Mouse (Mus musculus) limb, embryonic 11.5 days (tissue): Measurements from ENCODE around the gene Epha5. TPM values are rescaled to one million over a fixed set of nuclear protein-coding genes. Genes with fewer than 3 reads are reported as not detected.

Experiments used
- ATAC-seq: fragments of 200-750 bp; cut with Nextera tagmentation; 2 replicates; pipeline ENCODE4 v1.8.0; 2017; ENCODE audit warnings: low read depth; ENCODE audit not compliant: insufficient number of reproducible peaks, low FRiP score, low TSS enrichment
- DNase-seq: peaks from one replicate; pipeline ENCODE4 v3.0.0-alpha.2; 2015; ENCODE audit warnings: low spot score
- H3K27ac ChIP-seq: fragments of 300-500 bp; sonication (generic); replicated peaks from 2 replicates; pipeline ENCODE4 v1.5.1; 2014; ENCODE audit warnings: low read depth, mild to moderate bottlenecking, low read length
- H3K27me3 ChIP-seq: fragments of 300-500 bp; sonication (generic); 2 replicates; pipeline ENCODE4 v1.6.1; 2014; ENCODE audit warnings: mild to moderate bottlenecking, low read length, mixed read lengths; ENCODE audit not compliant: control insufficient read depth, insufficient read depth
- H3K36me3 ChIP-seq: fragments of 300-500 bp; sonication (generic); 2 replicates; pipeline ENCODE4 v1.6.1; 2014; ENCODE audit warnings: mild to moderate bottlenecking, low read length, moderate library complexity, mixed read lengths; ENCODE audit not compliant: control insufficient read depth, insufficient read depth
- H3K4me1 ChIP-seq: fragments of 300-500 bp; sonication (generic); 2 replicates; pipeline ENCODE4 v1.6.1; 2014; ENCODE audit warnings: low read length, mixed read lengths; ENCODE audit not compliant: control insufficient read depth, insufficient read depth
- H3K4me2 ChIP-seq: fragments of 300-500 bp; sonication (generic); 2 replicates; pipeline ENCODE4 v1.6.1; 2014; ENCODE audit warnings: low read depth, mild to moderate bottlenecking, moderate library complexity; ENCODE audit not compliant: severe bottlenecking
- H3K4me3 ChIP-seq: fragments of 300-500 bp; sonication (generic); 2 replicates; pipeline ENCODE4 v1.5.1; 2014; ENCODE audit warnings: low read depth, low read length
- H3K9ac ChIP-seq: fragments of 300-500 bp; sonication (generic); 2 replicates; pipeline ENCODE4 v1.6.1; 2014; ENCODE audit warnings: mild to moderate bottlenecking, low read length
- H3K9me3 ChIP-seq: fragments of 300-500 bp; sonication (generic); 2 replicates; pipeline ENCODE4 v1.6.1; 2016; ENCODE audit warnings: low read length; ENCODE audit not compliant: control insufficient read depth
- WGBS: fragments of 180-500 bp; shearing (Covaris S2); extraction: QIAGEN DNeasy Blood & Tissue Kit; methylation state at CpG from one replicate; pipeline ENCODE4 v1.1.7; 2014; 5-methylcytosine and 5-hydroxymethylcytosine counted together
- polyA plus RNA-seq: library from polyadenylated mRNA; unstranded; fragments of >200 nt; fragmentation: Nextera tagmentation; extraction: Ambion mirVana; gene quantifications from 2 replicates; pipeline ENCODE4 v1.2.1, GENCODE M21; 2014

The Epha5 gene
- polyA plus RNA-seq, 1 experiment from 2014 or later = 2.7 TPM

DNA sequence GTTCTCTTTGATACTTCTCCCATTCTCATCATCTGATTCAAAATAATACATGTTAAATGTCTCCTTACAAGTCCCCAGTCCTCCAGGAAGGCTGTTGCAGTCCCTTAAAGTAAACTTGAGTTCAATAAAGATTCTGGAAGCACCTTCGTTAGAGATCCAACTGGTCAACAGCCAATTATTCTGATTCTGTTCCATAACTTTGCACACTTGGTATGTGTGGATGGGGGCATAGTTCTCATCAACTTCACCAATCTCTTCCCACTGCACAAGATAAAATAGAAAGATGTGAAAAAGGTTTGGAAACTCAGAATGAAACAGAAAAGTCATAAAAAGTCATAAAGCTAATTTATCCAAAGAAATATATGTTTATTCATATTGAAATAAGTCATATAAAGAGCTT is 85.6 kb downstream of the Epha5 start:
- no peak for ATAC-seq
- H3K36me3 ChIP-seq = no peaks in the 10 kb centered on the region
- H3K4me2 ChIP-seq = no peak overlapping the region
- no peak overlapping the region for H3K4me3 ChIP-seq
- WGBS = 92% methylated on average over 1 of the region's 1 CpGs
- H3K4me1 ChIP-seq = no peaks in the 10 kb centered on the region
- no peaks in the 10 kb centered on the region for H3K27me3 ChIP-seq
- H3K27ac ChIP-seq = no peak overlapping the region
- H3K9me3 ChIP-seq = no peaks in the 10 kb centered on the region
- no peak overlapping the region for H3K9ac ChIP-seq
- DNase-seq = no peak

DNA sequence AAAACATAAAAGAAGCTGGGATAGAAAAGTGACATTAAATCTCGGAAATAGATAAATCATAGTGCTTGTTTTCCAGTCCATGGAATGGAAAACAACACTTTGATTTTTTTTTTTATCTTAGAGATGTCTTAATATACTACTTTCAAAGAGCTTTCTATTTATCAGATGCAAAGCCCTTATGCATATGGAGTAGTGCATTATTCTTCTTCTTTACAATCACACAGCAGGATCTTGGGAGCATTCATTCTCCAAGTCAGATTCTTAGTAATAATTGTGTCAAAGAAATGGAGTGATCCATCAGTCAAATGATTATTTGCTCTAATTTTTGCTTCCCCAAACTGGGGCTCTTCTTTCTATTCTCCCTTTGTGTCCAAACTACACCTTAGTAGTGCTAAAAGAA is 96.6 kb downstream of the Epha5 start:
- Histone ChIP-seq H3K4me1 (no peaks in the 10 kb centered on the region), H3K9me3 (no peaks in the 10 kb centered on the region), H3K27ac (no peak overlapping the region), H3K27me3 (no peaks in the 10 kb centered on the region), H3K4me3 (no peak overlapping the region), H3K36me3 (no peaks in the 10 kb centered on the region), H3K4me2 (no peak overlapping the region), H3K9ac (no peak overlapping the region)
- WGBS = 91% methylated on average over 1 of the region's 1 CpGs
- ATAC-seq = no peak
- no peak for DNase-seq

DNA sequence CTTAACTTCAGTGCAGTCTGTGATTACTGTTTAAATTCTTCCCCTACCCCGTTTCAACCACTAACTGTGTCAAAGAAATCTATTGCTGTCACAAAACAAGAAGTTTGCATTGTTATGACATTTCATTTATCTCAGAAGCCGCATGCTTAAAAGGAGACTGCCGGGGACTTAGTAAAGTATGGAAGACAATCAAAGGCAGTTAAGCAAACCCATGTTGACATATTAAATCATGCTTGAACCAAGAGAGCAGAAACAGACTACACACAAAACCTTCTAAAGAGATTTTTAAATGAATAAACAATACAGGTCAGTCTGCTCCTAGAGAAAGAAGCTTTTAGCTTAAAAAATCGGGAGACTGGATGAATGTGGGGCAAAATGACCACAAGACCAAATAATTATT is 97.0 kb downstream of the Epha5 start:
- 70% methylated on average over 4 of the region's 4 CpGs for WGBS
- no peaks in the 10 kb centered on the region for H3K4me1 ChIP-seq
- H3K9me3 ChIP-seq = no peaks in the 10 kb centered on the region
- no peaks in the 10 kb centered on the region for H3K36me3 ChIP-seq
- H3K4me3 ChIP-seq = no peak overlapping the region
- no peaks in the 10 kb centered on the region for H3K27me3 ChIP-seq
- no peak overlapping the region for H3K27ac ChIP-seq
- ATAC-seq (no peak), DNase-seq (no peak)
- H3K9ac ChIP-seq = no peak overlapping the region
- H3K4me2 ChIP-seq = no peak overlapping the region

DNA sequence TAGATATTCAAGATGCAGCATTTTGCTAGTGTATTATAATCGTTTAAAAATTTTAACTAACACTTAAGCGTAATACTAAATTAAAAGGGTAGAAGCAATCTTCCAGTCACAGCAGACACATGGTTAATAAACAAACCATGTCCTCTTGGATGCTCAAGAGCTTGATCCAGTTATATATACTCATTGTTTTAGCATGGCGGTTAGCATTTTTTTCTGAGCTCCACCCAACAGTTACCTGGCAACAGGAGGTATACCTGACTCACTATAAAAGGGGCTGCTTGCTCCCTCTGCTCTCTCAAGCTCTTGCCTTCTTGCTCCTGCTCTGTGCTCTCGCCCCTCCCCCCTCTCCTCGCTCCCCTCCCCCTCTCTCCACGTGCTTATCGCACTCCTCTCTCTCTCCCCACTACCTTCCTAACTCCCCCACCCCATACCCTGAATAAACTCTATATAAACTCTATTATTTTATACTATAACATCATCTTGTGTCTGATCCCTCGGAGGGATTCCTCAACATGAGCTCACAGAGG is 98.3 kb downstream of the Epha5 start:
- no peak for DNase-seq
- Histone ChIP-seq H3K4me2 (no peak overlapping the region), H3K4me3 (no peak overlapping the region), H3K27ac (no peak overlapping the region), H3K4me1 (no peaks in the 10 kb centered on the region), H3K9ac (no peak overlapping the region), H3K9me3 (no peaks in the 10 kb centered on the region), H3K27me3 (no peaks in the 10 kb centered on the region), H3K36me3 (no peaks in the 10 kb centered on the region)
- no peak; the same call in 1 of the 2 replicates for ATAC-seq
- 46% methylated on average over 8 of the region's 8 CpGs for WGBS

DNA sequence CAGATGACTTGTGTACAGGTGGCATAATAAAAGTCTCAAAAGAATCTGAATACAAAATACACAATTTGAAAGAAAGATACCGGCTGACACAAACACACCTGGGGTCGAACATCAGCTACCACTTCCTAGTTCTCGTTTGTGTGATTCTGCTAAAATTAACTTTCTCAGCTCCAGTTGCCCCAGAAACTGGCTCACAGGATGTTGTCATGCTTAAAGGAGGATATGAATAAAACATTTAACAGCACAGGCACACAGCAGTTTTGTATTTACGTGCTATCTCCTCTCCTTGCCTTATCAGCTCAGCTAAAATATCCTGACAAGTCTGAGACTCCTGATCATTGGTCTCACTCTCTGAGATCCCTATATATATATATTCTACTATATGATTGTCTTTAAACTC is 99.3 kb downstream of the Epha5 start:
- no peak overlapping the region for H3K27ac ChIP-seq
- no peak overlapping the region for H3K4me3 ChIP-seq
- no peak overlapping the region for H3K9ac ChIP-seq
- no peaks in the 10 kb centered on the region for H3K9me3 ChIP-seq
- no peak overlapping the region for H3K4me2 ChIP-seq
- no peaks in the 10 kb centered on the region for H3K4me1 ChIP-seq
- 88% methylated on average over 4 of the region's 4 CpGs for WGBS
- no peaks in the 10 kb centered on the region for H3K27me3 ChIP-seq
- ATAC-seq (no peak), DNase-seq (no peak)
- H3K36me3 ChIP-seq = no peaks in the 10 kb centered on the region

DNA sequence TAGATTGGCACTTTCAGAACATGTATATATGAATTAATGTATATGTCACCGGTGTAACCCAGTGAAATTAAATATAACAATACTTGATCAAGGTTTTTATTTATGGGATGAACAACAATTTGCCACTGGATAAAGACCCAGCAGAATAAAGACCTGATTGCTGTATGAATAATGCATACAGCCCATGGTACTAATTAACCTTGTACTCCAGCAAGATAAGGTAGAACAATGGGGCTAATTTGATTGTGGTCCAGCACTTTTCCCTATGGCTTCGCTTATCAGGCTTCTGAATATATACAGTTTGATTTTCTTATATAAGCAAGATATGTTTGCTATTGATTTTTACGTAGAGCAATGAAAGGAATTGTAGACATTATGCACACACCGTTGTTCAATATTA is 103.6 kb downstream of the Epha5 start:
- H3K9ac ChIP-seq = no peak overlapping the region
- H3K9me3 ChIP-seq = no peaks in the 10 kb centered on the region
- no peak overlapping the region for H3K4me2 ChIP-seq
- H3K27ac ChIP-seq = no peak overlapping the region
- H3K4me3 ChIP-seq = no peak overlapping the region
- ATAC-seq (no peak), DNase-seq (no peak)
- H3K4me1 ChIP-seq = no peaks in the 10 kb centered on the region
- WGBS = 91% methylated on average over 4 of the region's 4 CpGs
- no peaks in the 10 kb centered on the region for H3K27me3 ChIP-seq
- H3K36me3 ChIP-seq = no peaks in the 10 kb centered on the region

DNA sequence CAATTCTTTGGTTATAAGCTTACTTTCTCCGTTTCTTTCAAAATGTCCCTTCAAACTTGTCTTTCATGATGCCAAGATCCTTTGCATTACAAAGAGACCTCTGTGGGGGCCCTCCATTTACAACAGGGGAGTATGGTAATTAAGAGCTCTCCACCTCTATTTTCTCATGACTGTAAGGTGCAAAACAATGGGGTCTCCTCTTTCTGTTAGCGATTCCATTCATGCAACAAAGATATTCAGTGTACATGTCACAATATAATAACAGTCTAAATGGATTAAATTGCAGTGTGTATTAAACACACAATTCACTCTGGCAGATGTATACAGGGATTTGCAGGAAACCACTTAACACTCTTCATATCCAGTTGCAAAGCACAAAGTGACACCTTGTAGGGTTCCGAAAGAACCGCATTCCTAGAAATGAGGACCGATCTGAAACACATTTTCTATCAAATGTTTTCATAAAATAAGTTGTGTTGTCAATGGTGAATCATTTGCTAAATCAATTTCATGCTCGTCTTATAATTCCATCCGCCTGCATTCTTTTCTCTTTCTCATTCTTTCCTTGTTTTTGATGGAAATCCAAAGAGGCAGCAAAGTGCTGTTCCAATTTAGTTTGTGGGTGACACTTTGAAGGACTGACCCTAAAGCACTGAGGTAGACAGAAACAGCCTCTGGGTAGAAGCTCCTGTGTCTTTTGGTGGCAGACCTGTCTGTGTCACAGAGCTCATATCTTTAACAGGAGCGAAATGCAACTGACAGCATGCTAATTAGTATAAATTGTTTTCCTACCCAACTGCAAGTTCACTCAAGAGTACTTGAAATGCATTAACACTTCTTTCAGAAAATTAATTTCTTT is 118.1 kb downstream of the Epha5 start:
- H3K4me3 ChIP-seq = no peak overlapping the region

DNA sequence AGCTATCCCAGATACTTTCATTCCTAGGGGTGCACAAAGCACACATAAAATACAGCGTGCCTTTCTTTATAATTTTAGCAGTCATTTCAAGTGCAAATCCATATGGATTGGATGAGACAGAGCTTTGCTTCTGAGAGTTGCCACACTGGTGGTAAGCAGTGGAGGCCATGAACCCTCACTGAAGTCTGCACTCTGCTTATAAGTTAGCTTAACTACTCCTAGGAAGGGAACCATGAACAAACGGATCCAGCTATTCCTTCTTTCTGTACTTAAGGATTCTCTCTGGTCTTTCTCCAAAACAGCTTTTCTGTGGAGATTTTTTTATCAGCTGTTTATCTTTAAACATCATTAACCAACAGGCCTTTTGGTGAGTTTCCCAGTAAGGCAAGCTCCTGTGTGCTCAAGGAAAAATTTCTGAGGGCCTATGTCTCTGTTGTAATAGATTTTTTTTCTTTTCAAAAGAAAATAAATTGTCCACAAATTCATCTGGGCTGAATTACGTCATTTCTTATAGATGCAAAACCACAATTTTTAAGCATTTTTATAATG is 127.7 kb downstream of the Epha5 start:
- ATAC-seq (no peak), DNase-seq (no peak)
- Histone ChIP-seq H3K9ac (no peak overlapping the region), H3K27me3 (no peaks in the 10 kb centered on the region), H3K36me3 (no peaks in the 10 kb centered on the region), H3K4me1 (no peaks in the 10 kb centered on the region), H3K4me3 (no peak overlapping the region), H3K9me3 (no peaks in the 10 kb centered on the region), H3K4me2 (no peak overlapping the region), H3K27ac (no peak overlapping the region)
- WGBS = 62% methylated on average over 3 of the region's 3 CpGs

More for the DNA sequence above, 118.1 kb downstream of the Epha5 start:
- Histone ChIP-seq H3K9me3 (no peaks in the 10 kb centered on the region), H3K27ac (no peak overlapping the region), H3K4me1 (no peaks in the 10 kb centered on the region), H3K9ac (no peak overlapping the region), H3K27me3 (no peaks in the 10 kb centered on the region), H3K36me3 (no peaks in the 10 kb centered on the region), H3K4me2 (no peak overlapping the region)
- no peak for ATAC-seq
- 42% methylated on average over 8 of the region's 8 CpGs for WGBS
- DNase-seq = no peak
